Mouse (Mus musculus) stomach, postnatal 0 days (tissue): ENCODE data around the gene Xpa. TPM values are rescaled to one million over a fixed set of nuclear protein-coding genes. Genes with fewer than 3 reads are reported as not detected.

Experiments
- ATAC-seq: fragments of 200-750 bp; cut with Nextera tagmentation; 2 replicates; pipeline ENCODE4 v1.8.0; 2017; ENCODE audit not compliant: low FRiP score, low TSS enrichment
- DNase-seq: peaks from one replicate; pipeline ENCODE4 v3.0.0-alpha.2; 2016; ENCODE audit warnings: low spot score
- H3K27ac ChIP-seq: fragments of 300-500 bp; sonication (generic); replicated peaks from 2 replicates; pipeline ENCODE4 v1.5.1; 2014; ENCODE audit warnings: mild to moderate bottlenecking, control low read depth
- H3K27me3 ChIP-seq: fragments of 300-500 bp; sonication (generic); 2 replicates; pipeline ENCODE4 v1.6.1; 2014; ENCODE audit warnings: low read length; ENCODE audit not compliant: control insufficient read depth, insufficient read depth
- H3K36me3 ChIP-seq: fragments of 300-500 bp; sonication (generic); 2 replicates; pipeline ENCODE4 v1.6.1; 2014; ENCODE audit warnings: low read length, mixed read lengths; ENCODE audit not compliant: control insufficient read depth, insufficient read depth
- H3K4me1 ChIP-seq: fragments of 300-500 bp; sonication (generic); replicated peaks from 2 replicates; pipeline ENCODE4 v1.6.1; 2014; ENCODE audit warnings: antibody characterized with exemption; ENCODE audit not compliant: control insufficient read depth, insufficient read depth
- H3K4me2 ChIP-seq: fragments of 300-500 bp; sonication (generic); replicated peaks from 2 replicates; pipeline ENCODE4 v1.6.1; 2014; ENCODE audit warnings: low read depth, mild to moderate bottlenecking, control low read depth, moderate library complexity
- H3K4me3 ChIP-seq: fragments of 300-500 bp; sonication (generic); 2 replicates; pipeline ENCODE4 v1.5.1; 2014; ENCODE audit warnings: low read depth, low read length, control low read depth
- H3K9ac ChIP-seq: fragments of 300-500 bp; sonication (generic); 2 replicates; pipeline ENCODE4 v1.6.1; 2014; ENCODE audit warnings: mild to moderate bottlenecking, low read length, control low read depth, mixed read lengths
- H3K9me3 ChIP-seq: fragments of 300-500 bp; sonication (generic); 2 replicates; pipeline ENCODE4 v1.6.1; 2016; ENCODE audit warnings: low read length; ENCODE audit not compliant: control insufficient read depth
- CTCF ChIP-seq: IDR thresholded peaks from 2 replicates; pipeline ENCODE4 v1.5.1; 2016; ENCODE audit warnings: antibody characterized with exemption, low read depth, mild to moderate bottlenecking, moderate library complexity
- EP300 ChIP-seq: optimal IDR thresholded peaks from 2 replicates; pipeline ENCODE3; 2016; ENCODE audit warnings: antibody characterized with exemption
- WGBS: fragments of 180-500 bp; shearing (Covaris S2); extraction: QIAGEN DNeasy Blood & Tissue Kit; methylation state at CpG from one replicate; pipeline ENCODE4 v1.1.7; 2014; 5-methylcytosine and 5-hydroxymethylcytosine counted together
- polyA plus RNA-seq: library from polyadenylated mRNA; unstranded; fragments of >200 nt; fragmentation: Nextera tagmentation; extraction: Ambion mirVana; gene quantifications from 2 replicates; pipeline ENCODE4 v1.2.1, GENCODE M21; 2015

Xpa gene
- polyA plus RNA-seq, 1 experiment from 2014 or later, result 24.5 TPM

- Histone ChIP-seq H3K4me1 (no peaks in the 10 kb centered on the region), H3K4me2 (no peak overlapping the region), H3K9ac (no peak overlapping the region), H3K4me3 (no peak overlapping the region), H3K9me3 (no peaks in the 10 kb centered on the region), H3K27me3 (no peaks in the 10 kb centered on the region), H3K27ac (no peak overlapping the region), H3K36me3 (peaks cover 21% of the 10 kb centered on the region)
- DNase-seq (no peak), ATAC-seq (no peak)
- 68% methylated on average over 9 of the region's 9 CpGs for WGBS
- no peak for TF ChIP-seq CTCF
- TF ChIP-seq EP300, result no peak
These were observed 10.2 kb downstream of the Xpa start for GRCm38 (mm10) chr4:46185890-46186289.

GRCm38 (mm10) chr4:46185423-46185822 is 10.7 kb downstream of the Xpa start:
- TF ChIP-seq CTCF (no peak), EP300 (no peak)
- 43% methylated on average over 8 of the region's 8 CpGs for WGBS
- Histone ChIP-seq H3K9ac (no peak overlapping the region), H3K9me3 (no peaks in the 10 kb centered on the region), H3K27ac (no peak overlapping the region), H3K36me3 (peaks cover 22% of the 10 kb centered on the region), H3K4me3 (no peak overlapping the region), H3K27me3 (no peaks in the 10 kb centered on the region), H3K4me2 (no peak overlapping the region), H3K4me1 (no peaks in the 10 kb centered on the region)
- ATAC-seq (no peak), DNase-seq (no peak)

GRCm38 (mm10) chr4:46182181-46182580 is 13.9 kb downstream of the Xpa start:
- Histone ChIP-seq H3K4me2 (no peak overlapping the region), H3K4me3 (no peak overlapping the region), H3K27ac (no peak overlapping the region), H3K36me3 (peaks cover 29% of the 10 kb centered on the region), H3K9ac (no peak overlapping the region), H3K27me3 (no peaks in the 10 kb centered on the region), H3K9me3 (no peaks in the 10 kb centered on the region), H3K4me1 (no peaks in the 10 kb centered on the region)
- DNase-seq, result no peak
- 92% methylated on average over 7 of the region's 7 CpGs for WGBS
- TF ChIP-seq CTCF, result no peak
- no peak for TF ChIP-seq EP300
- no peak for ATAC-seq

- DNase-seq, result no peak
- no peaks in the 10 kb centered on the region for H3K9me3 ChIP-seq
- ATAC-seq, result no peak
- H3K4me2 ChIP-seq, result no peak overlapping the region
- H3K36me3 ChIP-seq, result peaks cover 31% of the 10 kb centered on the region
- TF ChIP-seq EP300, result no peak
- TF ChIP-seq CTCF, result no peak
- H3K4me1 ChIP-seq, result no peaks in the 10 kb centered on the region
- H3K4me3 ChIP-seq, result no peak overlapping the region
- H3K27me3 ChIP-seq, result no peaks in the 10 kb centered on the region
- H3K9ac ChIP-seq, result no peak overlapping the region
- WGBS, result 64% methylated on average over 6 of the region's 6 CpGs
- H3K27ac ChIP-seq, result no peak overlapping the region
These were observed 14.9 kb downstream of the Xpa start for GRCm38 (mm10) chr4:46181168-46181567.

GRCm38 (mm10) chr4:46177496-46177895 is 18.6 kb downstream of the Xpa start:
- DNase-seq (no peak), ATAC-seq (no peak)
- WGBS, result 87% methylated on average over 7 of the region's 7 CpGs
- Histone ChIP-seq H3K27me3 (no peaks in the 10 kb centered on the region), H3K9ac (no peak overlapping the region), H3K4me2 (no peak overlapping the region), H3K36me3 (peaks cover 28% of the 10 kb centered on the region), H3K27ac (no peak overlapping the region), H3K4me1 (no peaks in the 10 kb centered on the region), H3K9me3 (no peaks in the 10 kb centered on the region), H3K4me3 (no peak overlapping the region)
- TF ChIP-seq EP300 (no peak), CTCF (no peak)

- no peaks in the 10 kb centered on the region for H3K4me1 ChIP-seq
- H3K9me3 ChIP-seq, result no peaks in the 10 kb centered on the region
- no peak overlapping the region for H3K4me3 ChIP-seq
- TF ChIP-seq CTCF, result no peak
- TF ChIP-seq EP300, result no peak
- H3K4me2 ChIP-seq, result no peak overlapping the region
- H3K27ac ChIP-seq, result no peak overlapping the region
- DNase-seq (no peak), ATAC-seq (no peak)
- H3K9ac ChIP-seq, result no peak overlapping the region
- H3K27me3 ChIP-seq, result no peaks in the 10 kb centered on the region
- 75% methylated on average over 5 of the region's 5 CpGs for WGBS
- peaks cover 24% of the 10 kb centered on the region for H3K36me3 ChIP-seq
These were observed 19.1 kb downstream of the Xpa start for GRCm38 (mm10) chr4:46177018-46177417.
